Mouse (Mus musculus) bone marrow, adult 2 months (tissue): ENCODE data around the gene Ppp1r3a.

Source experiments
- CTCF ChIP-seq: fragments of 200-500 bp; IDR thresholded peaks from 2 replicates; pipeline ENCODE4 v1.5.1; 2011; ENCODE audit warnings: low read length, control low read depth; ENCODE audit not compliant: control insufficient read depth, insufficient read depth
- POLR2A ChIP-seq: fragments of 200-500 bp; IDR thresholded peaks from 2 replicates; pipeline ENCODE4 v1.6.1; 2011; ENCODE audit warnings: low read depth, mild to moderate bottlenecking, control low read depth, low read length, borderline replicate concordance; ENCODE audit not compliant: control insufficient read depth

DNA sequence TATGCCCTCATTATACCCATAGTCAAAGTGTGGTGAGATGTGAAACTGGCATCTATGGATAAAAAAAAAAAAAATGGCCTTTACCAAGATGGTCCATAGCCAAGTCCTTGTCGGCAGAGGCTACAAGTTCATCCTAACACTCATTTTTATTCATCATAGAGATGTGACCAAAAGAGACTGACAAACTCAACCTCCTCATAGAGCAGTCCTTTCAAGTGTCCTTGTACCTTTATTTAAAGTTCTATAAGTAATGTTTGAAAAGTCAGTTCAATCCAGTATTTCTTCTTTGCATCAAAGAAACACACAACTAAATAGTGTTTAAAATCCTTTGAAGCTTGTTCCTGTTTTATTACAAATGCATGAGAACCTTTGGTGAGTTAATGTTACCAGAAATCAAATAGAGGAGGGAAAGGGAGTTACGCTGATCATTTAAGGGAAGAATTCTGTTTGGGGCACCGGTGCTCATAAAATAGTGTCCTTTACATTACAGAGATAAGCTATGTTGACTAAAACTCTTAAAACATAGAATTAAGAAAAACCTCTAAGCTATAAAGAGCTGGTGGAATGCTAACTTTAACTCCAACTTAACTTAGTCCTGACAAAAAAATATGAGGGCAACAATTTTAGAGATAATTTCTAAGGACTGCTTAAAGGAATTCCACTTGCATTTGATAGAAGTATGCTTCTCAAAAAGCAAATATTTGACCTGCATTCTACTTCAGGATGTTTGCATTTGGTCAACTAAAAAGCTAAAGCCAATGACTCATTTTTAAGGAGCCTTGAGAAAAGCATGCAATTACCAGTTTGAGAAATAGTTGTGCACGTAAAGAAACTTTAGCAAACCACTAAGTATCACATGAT lies 39.7 kb downstream of the Ppp1r3a start:
- no peak for TF ChIP-seq CTCF
- TF ChIP-seq POLR2A, result no peak
